Mouse (Mus musculus): ENCODE data around the gene Sntb2. TPM values are rescaled to one million over a fixed set of nuclear protein-coding genes. Genes with fewer than 3 reads are reported as not detected.
"Not testable (repeated sequence)": the region's sequence is repeated elsewhere in the genome, so short reads cannot be mapped to it uniquely, and the experiment has no call there.

Gene Sntb2
- polyA plus RNA-seq, 1 experiment = 10.4 TPM

GRCm38 (mm10) chr8:106985404-106985821, 49.9 kb downstream of the Sntb2 start:
- no peak for DNase-seq
- Histone ChIP-seq H3K36me3 (ENCODE audit: control insufficient read depth, insufficient read depth, low read length) (no peaks in the 10 kb centered on the region; the same call in 1 of the 2 replicates), H3K27ac (ENCODE audit: insufficient read depth, low read depth, low read length) (no peak overlapping the region), H3K4me1 (ENCODE audit: control insufficient read depth, insufficient read depth, low read length) (peaks cover 4% of the 10 kb centered on the region; the same call in 1 of the 2 replicates), H3K27me3 (replicated peaks; ENCODE audit: control insufficient read depth, insufficient read depth, low read length) (no peaks in the 10 kb centered on the region), H3K4me3 (ENCODE audit: insufficient read depth, low read depth, low read length) (no peak overlapping the region)
- TF ChIP-seq CTCF (conservative IDR thresholded peaks at IDR 0.05; ENCODE audit: insufficient read depth, insufficient read length, low read depth, low read length) = no peak
- TF ChIP-seq POLR2A (IDR thresholded peaks at IDR 0.05; ENCODE audit: low read depth, low read length) = no peak
- WGBS = 72% methylated on average over 9 of the region's 9 CpGs

- no peak overlapping the region for H3K27ac ChIP-seq (ENCODE audit: insufficient read depth, low read depth, low read length)
- H3K4me1 ChIP-seq (ENCODE audit: control insufficient read depth, insufficient read depth, low read length) = peaks cover 4% of the 10 kb centered on the region; the same call in 1 of the 2 replicates
- H3K27me3 ChIP-seq (replicated peaks; ENCODE audit: control insufficient read depth, insufficient read depth, low read length) = no peaks in the 10 kb centered on the region
- no peak overlapping the region for H3K4me3 ChIP-seq (ENCODE audit: insufficient read depth, low read depth, low read length)
- H3K36me3 ChIP-seq (ENCODE audit: control insufficient read depth, insufficient read depth, low read length) = no peaks in the 10 kb centered on the region; the same call in 1 of the 2 replicates
- no peak for DNase-seq
- no peak for TF ChIP-seq CTCF (conservative IDR thresholded peaks at IDR 0.05; ENCODE audit: insufficient read depth, insufficient read length, low read depth, low read length)
- no peak for TF ChIP-seq POLR2A (IDR thresholded peaks at IDR 0.05; ENCODE audit: low read depth, low read length)
Observed at GRCm38 (mm10) chr8:106985951-106986350, 50.4 kb downstream of the Sntb2 start.

- H3K27ac ChIP-seq (ENCODE audit: insufficient read depth, low read depth, low read length) = no peak overlapping the region
- H3K36me3 ChIP-seq (ENCODE audit: control insufficient read depth, insufficient read depth, low read length) = peaks cover 3% of the 10 kb centered on the region; the same call in 1 of the 2 replicates
- peak; percentile 12 for DNase-seq
- peaks cover 4% of the 10 kb centered on the region; the same call in 1 of the 2 replicates for H3K4me1 ChIP-seq (ENCODE audit: control insufficient read depth, insufficient read depth, low read length)
- no peak overlapping the region for H3K4me3 ChIP-seq (ENCODE audit: insufficient read depth, low read depth, low read length)
- TF ChIP-seq CTCF (conservative IDR thresholded peaks at IDR 0.05; ENCODE audit: insufficient read depth, insufficient read length, low read depth, low read length) (no peak), POLR2A (IDR thresholded peaks at IDR 0.05; ENCODE audit: low read depth, low read length) (no peak)
- no peaks in the 10 kb centered on the region for H3K27me3 ChIP-seq (replicated peaks; ENCODE audit: control insufficient read depth, insufficient read depth, low read length)
Observed at GRCm38 (mm10) chr8:106987557-106987956, 52.0 kb downstream of the Sntb2 start.

GRCm38 (mm10) chr8:106991393-106991792, 55.8 kb downstream of the Sntb2 start:
- no peaks in the 10 kb centered on the region for H3K27me3 ChIP-seq (replicated peaks; ENCODE audit: control insufficient read depth, insufficient read depth, low read length)
- 92% methylated on average over 7 of the region's 7 CpGs for WGBS
- no peak overlapping the region for H3K27ac ChIP-seq (ENCODE audit: insufficient read depth, low read depth, low read length)
- no peaks in the 10 kb centered on the region for H3K4me1 ChIP-seq (ENCODE audit: control insufficient read depth, insufficient read depth, low read length)
- DNase-seq = no peak
- H3K4me3 ChIP-seq (ENCODE audit: insufficient read depth, low read depth, low read length) = no peak overlapping the region
- H3K36me3 ChIP-seq (ENCODE audit: control insufficient read depth, insufficient read depth, low read length) = peaks cover 5% of the 10 kb centered on the region
- TF ChIP-seq CTCF (conservative IDR thresholded peaks at IDR 0.05; ENCODE audit: insufficient read depth, insufficient read length, low read depth, low read length) (no peak), POLR2A (IDR thresholded peaks at IDR 0.05; ENCODE audit: low read depth, low read length) (no peak)

GRCm38 (mm10) chr8:106996339-106996738, 60.8 kb downstream of the Sntb2 start:
- H3K36me3 ChIP-seq (ENCODE audit: control insufficient read depth, insufficient read depth, low read length); H3K4me3 ChIP-seq (ENCODE audit: insufficient read depth, low read depth, low read length); H3K4me1 ChIP-seq (ENCODE audit: control insufficient read depth, insufficient read depth, low read length); H3K27me3 ChIP-seq (replicated peaks; ENCODE audit: control insufficient read depth, insufficient read depth, low read length); DNase-seq; H3K27ac ChIP-seq (ENCODE audit: insufficient read depth, low read depth, low read length): not testable (repeated sequence)
- WGBS = 91% methylated on average over 4 of the region's 4 CpGs

GRCm38 (mm10) chr8:106997416-106997815, 61.9 kb downstream of the Sntb2 start:
- 86% methylated on average over 4 of the region's 4 CpGs for WGBS
- H3K27ac ChIP-seq (ENCODE audit: insufficient read depth, low read depth, low read length) = no peak overlapping the region
- no peak for DNase-seq
- H3K36me3 ChIP-seq (ENCODE audit: control insufficient read depth, insufficient read depth, low read length) = peaks cover 4% of the 10 kb centered on the region; the same call in 1 of the 2 replicates
- TF ChIP-seq POLR2A (IDR thresholded peaks at IDR 0.05; ENCODE audit: low read depth, low read length) (no peak), CTCF (conservative IDR thresholded peaks at IDR 0.05; ENCODE audit: insufficient read depth, insufficient read length, low read depth, low read length) (no peak)
- H3K4me1 ChIP-seq (ENCODE audit: control insufficient read depth, insufficient read depth, low read length) = no peaks in the 10 kb centered on the region
- H3K4me3 ChIP-seq (ENCODE audit: insufficient read depth, low read depth, low read length) = no peak overlapping the region
- no peaks in the 10 kb centered on the region for H3K27me3 ChIP-seq (replicated peaks; ENCODE audit: control insufficient read depth, insufficient read depth, low read length)

- 75% methylated on average over 1 of the region's 1 CpGs for WGBS
- no peaks in the 10 kb centered on the region for H3K27me3 ChIP-seq (replicated peaks; ENCODE audit: control insufficient read depth, insufficient read depth, low read length)
- TF ChIP-seq CTCF (conservative IDR thresholded peaks at IDR 0.05; ENCODE audit: insufficient read depth, insufficient read length, low read depth, low read length) (no peak), POLR2A (IDR thresholded peaks at IDR 0.05; ENCODE audit: low read depth, low read length) (no peak)
- no peak for DNase-seq
- H3K4me1 ChIP-seq (ENCODE audit: control insufficient read depth, insufficient read depth, low read length) = no peaks in the 10 kb centered on the region
- H3K27ac ChIP-seq (ENCODE audit: insufficient read depth, low read depth, low read length) = no peak overlapping the region
- H3K36me3 ChIP-seq (ENCODE audit: control insufficient read depth, insufficient read depth, low read length) = peaks cover 2% of the 10 kb centered on the region; the same call in 1 of the 2 replicates
- no peak overlapping the region for H3K4me3 ChIP-seq (ENCODE audit: insufficient read depth, low read depth, low read length)
Observed at GRCm38 (mm10) chr8:106999068-106999467, 63.5 kb downstream of the Sntb2 start.

GRCm38 (mm10) chr8:107002532-107002931, 67.0 kb downstream of the Sntb2 start:
- DNase-seq = peak; percentile 91
- Histone ChIP-seq H3K27ac (ENCODE audit: insufficient read depth, low read depth, low read length) (no peak overlapping the region), H3K27me3 (replicated peaks; ENCODE audit: control insufficient read depth, insufficient read depth, low read length) (no peaks in the 10 kb centered on the region), H3K36me3 (ENCODE audit: control insufficient read depth, insufficient read depth, low read length) (peaks cover 2% of the 10 kb centered on the region; the same call in 1 of the 2 replicates), H3K4me3 (ENCODE audit: insufficient read depth, low read depth, low read length) (no peak overlapping the region), H3K4me1 (ENCODE audit: control insufficient read depth, insufficient read depth, low read length) (no peaks in the 10 kb centered on the region)
- 17% methylated on average over 5 of the region's 5 CpGs for WGBS
- TF ChIP-seq POLR2A (IDR thresholded peaks at IDR 0.05; ENCODE audit: low read depth, low read length) = no peak
- peak; percentile 100 for TF ChIP-seq CTCF (conservative IDR thresholded peaks at IDR 0.05; ENCODE audit: insufficient read depth, insufficient read length, low read depth, low read length)
